Mouse (Mus musculus) cerebellum, adult 9-11 months (tissue): ENCODE results near the gene Cemip.

Source experiments
- DNase-seq: peaks from one replicate; pipeline ENCODE4 v3.0.0; 2022

The Cemip gene

GRCm38 (mm10) chr7:84026950-84027585 lies 59.2 kb downstream of the Cemip start:
- no peak for DNase-seq

GRCm38 (mm10) chr7:84026090-84026489 lies 60.2 kb downstream of the Cemip start:
- peak; percentile 87 for DNase-seq

- no peak for DNase-seq
Measured at GRCm38 (mm10) chr7:84023466-84023865, 62.8 kb downstream of the Cemip start.

GRCm38 (mm10) chr7:84022462-84022861 lies 63.8 kb downstream of the Cemip start:
- no peak for DNase-seq

GRCm38 (mm10) chr7:84019381-84019780 lies 66.9 kb downstream of the Cemip start:
- no peak for DNase-seq

GRCm38 (mm10) chr7:84018291-84019266 lies 67.7 kb downstream of the Cemip start:
- DNase-seq = peak; percentile 70

- DNase-seq = no peak
Measured at GRCm38 (mm10) chr7:84015050-84015449, 71.3 kb downstream of the Cemip start.

GRCm38 (mm10) chr7:84013656-84014055 lies 72.6 kb downstream of the Cemip start:
- no peak for DNase-seq

GRCm38 (mm10) chr7:84004357-84004756 lies 81.9 kb downstream of the Cemip start:
- no peak for DNase-seq

GRCm38 (mm10) chr7:84001516-84001915 lies 84.8 kb downstream of the Cemip start:
- no peak for DNase-seq

GRCm38 (mm10) chr7:84000671-84001070 lies 85.6 kb downstream of the Cemip start:
- DNase-seq = no peak

- DNase-seq = no peak
Measured at GRCm38 (mm10) chr7:83999647-84000046, 86.7 kb downstream of the Cemip start.

- DNase-seq = no peak
Measured at GRCm38 (mm10) chr7:83994348-83994747, 92.0 kb downstream of the Cemip start.

- DNase-seq = no peak
Measured at GRCm38 (mm10) chr7:83989294-83989693, 97.0 kb downstream of the Cemip start.

- DNase-seq = no peak
Measured at GRCm38 (mm10) chr7:83985751-83986150, 100.6 kb downstream of the Cemip start.

- no peak for DNase-seq
Measured at GRCm38 (mm10) chr7:83982566-83982965, 103.7 kb downstream of the Cemip start.

GRCm38 (mm10) chr7:83978945-83979536 lies 107.3 kb downstream of the Cemip start:
- DNase-seq = no peak

- no peak for DNase-seq
Measured at GRCm38 (mm10) chr7:83978410-83978809, 107.9 kb downstream of the Cemip start.

GRCm38 (mm10) chr7:83976413-83976958 lies 109.8 kb downstream of the Cemip start:
- no peak for DNase-seq

- no peak for DNase-seq
Measured at GRCm38 (mm10) chr7:83975283-83975682, 111.0 kb downstream of the Cemip start.

GRCm38 (mm10) chr7:83972485-83972884 lies 113.8 kb downstream of the Cemip start:
- peak; percentile 37 for DNase-seq

GRCm38 (mm10) chr7:83966047-83966818 lies 120.1 kb downstream of the Cemip start:
- no peak for DNase-seq

- DNase-seq = no peak
Measured at GRCm38 (mm10) chr7:83965181-83965580, 121.1 kb downstream of the Cemip start.
